ENCODE assay signal across 9 mouse cellular contexts in the genomic region with DNA sequence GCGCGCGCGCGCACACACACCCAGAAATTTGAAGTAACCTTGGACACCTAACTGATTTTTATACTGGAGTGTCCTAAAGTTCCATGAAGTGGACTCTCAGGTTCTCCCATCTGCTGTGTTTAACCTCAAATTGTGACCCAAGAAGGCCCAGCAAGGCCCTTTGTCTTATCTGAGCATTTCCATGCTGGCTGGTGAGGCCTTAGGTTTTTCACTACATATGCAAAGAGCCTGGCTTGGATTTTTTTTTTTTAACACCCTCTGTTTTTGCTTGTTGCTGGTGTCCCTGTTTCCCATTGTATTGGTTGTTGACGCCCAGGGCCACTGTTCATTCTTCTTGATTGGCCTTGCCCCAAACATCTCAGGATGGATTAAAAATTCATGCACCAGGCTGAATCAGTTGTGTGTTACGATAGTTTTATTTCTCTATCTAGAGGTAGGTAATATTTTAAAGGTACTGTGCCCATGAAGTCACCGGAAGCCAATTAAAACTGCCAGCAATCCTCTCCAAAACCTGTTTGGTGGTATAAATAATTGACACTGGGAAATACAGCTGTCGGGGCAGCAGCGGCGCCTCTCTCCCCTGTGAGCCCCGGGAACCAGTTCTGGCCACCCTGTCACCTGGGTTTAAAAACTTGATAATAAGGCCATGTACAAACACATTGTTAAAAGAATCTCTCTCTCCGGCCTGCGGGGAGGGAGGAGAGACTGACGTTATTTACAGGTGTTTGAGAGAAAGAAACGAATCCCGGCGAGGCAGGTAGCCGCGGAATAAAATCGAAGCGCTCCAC. TPM values are rescaled to one million over a fixed set of nuclear protein-coding genes. Genes with fewer than 3 reads are reported as not detected.
DNase-seq lines count a peak whose midpoint lies in the region; ATAC-seq and TF ChIP-seq lines count a peak whose summit lies in the region.
"Had no signal": no experiment of that assay in that cellular context is flagged by ENCODE, and none has a peak within 500 bp of the region (broad histone marks: within the 10 kb centered on the region; RNA-seq: fewer than 3 reads in every experiment).

No protein-coding gene starts in this region.

- no peak for TF ChIP-seq EP300 in heart, adult 2 months (IDR thresholded peaks at IDR 0.05; ENCODE audit: insufficient read depth, low read depth, low read length)

- peaks cover 7% of the 10 kb centered on the region; the same call in 1 of the 2 replicates for H3K4me1 ChIP-seq in hindbrain, embryonic 11.5 days (replicated peaks; ENCODE audit: control insufficient read depth, insufficient read depth, low read length)
- no peaks in the 10 kb centered on the region for H3K4me1 ChIP-seq in midbrain, embryonic 14.5 days (ENCODE audit: control insufficient read depth, insufficient read depth, low read length)
- no peaks in the 10 kb centered on the region for H3K4me1 ChIP-seq in heart, adult 2 months (ENCODE audit: control insufficient read depth, insufficient read depth, low read length)

- no peak for TF ChIP-seq POLR2A in heart, adult 2 months (IDR thresholded peaks at IDR 0.05; ENCODE audit: insufficient read depth, low read depth, low read length)

- 0 out of 2 replicates have a peak overlapping the region, but pooled peaks have one; percentile 3 for H3K9ac ChIP-seq in hindbrain, embryonic 11.5 days (ENCODE audit: low read depth, low read length)
- H3K9ac ChIP-seq in midbrain, embryonic 14.5 days (replicated peaks; ENCODE audit: low read length) = no peak overlapping the region
- H3K9ac ChIP-seq in heart, adult 2 months (ENCODE audit: low read depth, low read length) = no peak overlapping the region
- H3K9ac ChIP-seq: heart, embryonic 15.5 days had no signal

- DNase-seq in Muller cell, postnatal 12 days (ENCODE audit: inconsistent ontology term) = peak; percentile 26
- peak; percentile 46 to 60 for DNase-seq in cerebellum, postnatal 10 days
- DNase-seq in hindbrain, embryonic 11.5 days (ENCODE audit: low spot score) = peak; percentile 43
- peak; percentile 49 for DNase-seq in midbrain, embryonic 14.5 days
- DNase-seq in left cerebral cortex, adult 11 months (ENCODE audit: low spot score) = no peak
- DNase-seq in kidney, adult 18-20 months = no peak
- no peak for DNase-seq in heart, adult 2 months
- DNase-seq: kidney, adult 9 months had no signal

- 31% methylated on average over 22 of the region's 22 CpGs for WGBS in hindbrain, embryonic 11.5 days
- WGBS in midbrain, embryonic 14.5 days = 29% methylated on average over 22 of the region's 22 CpGs
- WGBS in heart, adult 2 months = 86% methylated on average over 22 of the region's 22 CpGs

- no peaks in the 10 kb centered on the region for H3K36me3 ChIP-seq in hindbrain, embryonic 11.5 days (ENCODE audit: control insufficient read depth, insufficient read depth, low read length)
- no peaks in the 10 kb centered on the region for H3K36me3 ChIP-seq in midbrain, embryonic 14.5 days (ENCODE audit: control insufficient read depth, insufficient read depth, low read length)
- H3K36me3 ChIP-seq in heart, adult 2 months (ENCODE audit: control insufficient read depth, insufficient read depth, low read length) = no peaks in the 10 kb centered on the region
- H3K36me3 ChIP-seq: heart, embryonic 15.5 days had no signal

- H3K4me2 ChIP-seq in hindbrain, embryonic 11.5 days (replicated peaks; ENCODE audit: low read depth, low read length) = peak overlapping the region; percentile 33
- peak overlapping the region; percentile 31 for H3K4me2 ChIP-seq in midbrain, embryonic 14.5 days (ENCODE audit: low read length)
- H3K4me2 ChIP-seq: heart, embryonic 15.5 days had no signal

- peak overlapping the region; percentile 33; the same call in 1 of the 2 replicates for H3K27ac ChIP-seq in hindbrain, embryonic 11.5 days (ENCODE audit: low read depth, low read length)
- H3K27ac ChIP-seq in midbrain, embryonic 14.5 days (replicated peaks; ENCODE audit: low read depth, low read length) = 0 out of 2 replicates have a peak overlapping the region, but pooled peaks have one; percentile 14
- H3K27ac ChIP-seq in heart, adult 2 months = no peak overlapping the region
- H3K27ac ChIP-seq: heart, embryonic 15.5 days had no signal

- no peaks in the 10 kb centered on the region for H3K79me2 ChIP-seq in heart, adult 2 months (replicated peaks; ENCODE audit: control insufficient read depth, insufficient read depth, low read length)

- no peaks in the 10 kb centered on the region for H3K9me3 ChIP-seq in hindbrain, embryonic 11.5 days (ENCODE audit: control insufficient read depth, low read length)
- no peaks in the 10 kb centered on the region for H3K9me3 ChIP-seq in midbrain, embryonic 14.5 days (ENCODE audit: control insufficient read depth, low read length)
- H3K9me3 ChIP-seq: heart, embryonic 15.5 days had no signal

- H3K27me3 ChIP-seq in hindbrain, embryonic 11.5 days (ENCODE audit: control insufficient read depth, insufficient read depth, low read length) = peaks cover 10% of the 10 kb centered on the region
- peaks cover 70% of the 10 kb centered on the region for H3K27me3 ChIP-seq in midbrain, embryonic 14.5 days (ENCODE audit: control insufficient read depth, insufficient read depth, low read length)
- H3K27me3 ChIP-seq in heart, adult 2 months (ENCODE audit: control insufficient read depth, insufficient read depth, low read length) = no peaks in the 10 kb centered on the region

- intact Hi-C loops in heart, adult 2 months (cut with DNase I) = no loop called here

- ATAC-seq in hindbrain, embryonic 11.5 days (ENCODE audit: low FRiP score) = no peak
- ATAC-seq in midbrain, embryonic 14.5 days (ENCODE audit: low FRiP score, low TSS enrichment) = no peak

- no peak for TF ChIP-seq CTCF in heart, adult 2 months (IDR thresholded peaks at IDR 0.05)

- no peak overlapping the region for H3K4me3 ChIP-seq in hindbrain, embryonic 11.5 days (ENCODE audit: low read depth, low read length)
- no peak overlapping the region for H3K4me3 ChIP-seq in midbrain, embryonic 14.5 days (replicated peaks; ENCODE audit: low read depth, low read length)
- no peak overlapping the region for H3K4me3 ChIP-seq in heart, adult 2 months
- H3K4me3 ChIP-seq: heart, embryonic 15.5 days had no signal

RNA-seq across cellular contexts. Expression of gene Clybl, which starts 45.4 kb away (rescaled TPM):
- polyA plus RNA-seq in hindbrain, embryonic 11.5 days (2014; fragmentation: Nextera tagmentation; extraction: Ambion mirVana) = 24.1 and 30.6 TPM in 2 replicates
- polyA plus RNA-seq in midbrain, embryonic 14.5 days (2014; fragmentation: Nextera tagmentation; extraction: Ambion mirVana) = 12.8 and 17.2 TPM in 2 replicates
- 100 to 1,000 TPM; 115 to 131 TPM for total RNA-seq in heart, adult 2 months (2021)
- polyA plus RNA-seq in heart, adult 2 months (2012; rRNA removed) = 50.3 and 90.5 TPM in 2 replicates

Comparison
In these comparisons a context has a peak if more than half of its experiments do, and no peak if none do; other contexts are left out.
1. DNase-seq: peak in Muller cell, postnatal 12 days (single experiment), cerebellum, postnatal 10 days (2 of 2), hindbrain, embryonic 11.5 days (single experiment) and midbrain, embryonic 14.5 days (single experiment); none in left cerebral cortex, adult 11 months (single experiment), kidney, adult 18-20 months (single experiment) and heart, adult 2 months (0 of 2).